Mouse (Mus musculus) T-cell, adult 2 months (primary cell): ENCODE data around the gene Man2b2.

Experiments
- DNase-seq: peaks from one replicate; pipeline ENCODE4 v3.0.0; 2022; ENCODE audit warnings: low spot score

The Man2b2 gene

GRCm38 (mm10) chr5:36831272-36831671, 819 bp upstream of the Man2b2 start:
- no peak for DNase-seq

- DNase-seq: no peak
These were observed 1.4 kb downstream of the Man2b2 start for GRCm38 (mm10) chr5:36829098-36829497.

- DNase-seq: no peak
These were observed 7.5 kb downstream of the Man2b2 start for GRCm38 (mm10) chr5:36822907-36823306.

GRCm38 (mm10) chr5:36820142-36820541, 10.3 kb downstream of the Man2b2 start:
- DNase-seq: peak; percentile 45

- DNase-seq: no peak
These were observed 10.7 kb downstream of the Man2b2 start for GRCm38 (mm10) chr5:36819742-36820141.

GRCm38 (mm10) chr5:36817738-36818137, 12.7 kb downstream of the Man2b2 start:
- no peak for DNase-seq

GRCm38 (mm10) chr5:36814554-36814953, 15.9 kb downstream of the Man2b2 start:
- no peak for DNase-seq

- peak; percentile 34 for DNase-seq
These were observed 19.0 kb downstream of the Man2b2 start for GRCm38 (mm10) chr5:36811413-36811812.

- DNase-seq: no peak
These were observed 19.8 kb downstream of the Man2b2 start for GRCm38 (mm10) chr5:36810634-36811033.

GRCm38 (mm10) chr5:36809123-36809522, 21.3 kb downstream of the Man2b2 start:
- no peak for DNase-seq

GRCm38 (mm10) chr5:36807106-36807505, 23.3 kb downstream of the Man2b2 start:
- DNase-seq: no peak

- no peak for DNase-seq
These were observed 33.2 kb downstream of the Man2b2 start for GRCm38 (mm10) chr5:36797291-36797690.

- DNase-seq: peak; percentile 94
These were observed 34.0 kb downstream of the Man2b2 start, which contains the start of gene Mrfap1 for GRCm38 (mm10) chr5:36796296-36797014. Gene Mrfap1, minus strand, starts transcription at chr5:36796772.

- DNase-seq: peak; percentile 56
These were observed 34.7 kb downstream of the Man2b2 start for GRCm38 (mm10) chr5:36795647-36796295.

GRCm38 (mm10) chr5:36791861-36792260, 38.6 kb downstream of the Man2b2 start:
- DNase-seq: no peak

GRCm38 (mm10) chr5:36786052-36786451, 44.4 kb downstream of the Man2b2 start:
- DNase-seq: no peak

GRCm38 (mm10) chr5:36779512-36779911, 50.9 kb downstream of the Man2b2 start:
- DNase-seq: no peak

- no peak for DNase-seq
These were observed 51.6 kb downstream of the Man2b2 start for GRCm38 (mm10) chr5:36778901-36779300.

GRCm38 (mm10) chr5:36777186-36777585, 53.3 kb downstream of the Man2b2 start:
- DNase-seq: no peak

GRCm38 (mm10) chr5:36776021-36776575, 54.4 kb downstream of the Man2b2 start:
- no peak for DNase-seq

- DNase-seq: no peak
These were observed 55.1 kb downstream of the Man2b2 start for GRCm38 (mm10) chr5:36775317-36775716.

- DNase-seq: no peak
These were observed 57.9 kb downstream of the Man2b2 start for GRCm38 (mm10) chr5:36772586-36772985.

- DNase-seq: no peak
These were observed 60.9 kb downstream of the Man2b2 start for GRCm38 (mm10) chr5:36769603-36770002.
